Mouse (Mus musculus): ENCODE data around the gene Gm49325. TPM values are rescaled to one million over a fixed set of nuclear protein-coding genes. Genes with fewer than 3 reads are reported as not detected.
A peak's percentile ranks its signal among the peaks of the same experiment; 100 is the strongest.

Gene Gm49325
- polyA plus RNA-seq, 1 experiment from 2014 or later = not detected

GRCm38 (mm10) chr10:77623639-77624400 lies 17.8 kb downstream of the Gm49325 start:
- no peak for DNase-seq (ENCODE audit: low spot score)
- H3K27me3 ChIP-seq (ENCODE audit: control insufficient read depth, insufficient read depth, low read length) = no peaks in the 10 kb centered on the region
- no peaks in the 10 kb centered on the region; the same call in 1 of the 2 replicates for H3K36me3 ChIP-seq (ENCODE audit: control insufficient read depth, insufficient read depth, low read length)
- H3K4me2 ChIP-seq (ENCODE audit: low read depth, severe bottlenecking) = peak overlapping the region; percentile 57; the same call in 1 of the 2 replicates
- no peak overlapping the region for H3K9ac ChIP-seq (ENCODE audit: low read length)
- 91% methylated on average over 10 of the region's 10 CpGs for WGBS
- no peaks in the 10 kb centered on the region; the same call in 1 of the 2 replicates for H3K4me1 ChIP-seq (ENCODE audit: control insufficient read depth, insufficient read depth, low read length)
- no peak for ATAC-seq (ENCODE audit: insufficient number of reproducible peaks, low FRiP score, low TSS enrichment, low read depth)
- no peaks in the 10 kb centered on the region for H3K9me3 ChIP-seq (ENCODE audit: control insufficient read depth, low read length)
- 0 out of 2 replicates have a peak overlapping the region, but pooled peaks have one; percentile 99 for H3K4me3 ChIP-seq (ENCODE audit: low read depth, low read length)
- H3K27ac ChIP-seq (replicated peaks; ENCODE audit: low read depth, low read length) = no peak overlapping the region

GRCm38 (mm10) chr10:77624570-77624995 lies 18.6 kb downstream of the Gm49325 start:
- H3K9me3 ChIP-seq (ENCODE audit: control insufficient read depth, low read length) = no peaks in the 10 kb centered on the region
- H3K27ac ChIP-seq (replicated peaks; ENCODE audit: low read depth, low read length) = no peak overlapping the region
- no peaks in the 10 kb centered on the region for H3K27me3 ChIP-seq (ENCODE audit: control insufficient read depth, insufficient read depth, low read length)
- 75% methylated on average over 7 of the region's 7 CpGs for WGBS
- H3K9ac ChIP-seq (ENCODE audit: low read length) = no peak overlapping the region
- H3K4me2 ChIP-seq (ENCODE audit: low read depth, severe bottlenecking) = no peak overlapping the region
- DNase-seq (ENCODE audit: low spot score) = no peak
- no peaks in the 10 kb centered on the region; the same call in 1 of the 2 replicates for H3K4me1 ChIP-seq (ENCODE audit: control insufficient read depth, insufficient read depth, low read length)
- no peak for ATAC-seq (ENCODE audit: insufficient number of reproducible peaks, low FRiP score, low TSS enrichment, low read depth)
- no peak overlapping the region for H3K4me3 ChIP-seq (ENCODE audit: low read depth, low read length)
- no peaks in the 10 kb centered on the region; the same call in 1 of the 2 replicates for H3K36me3 ChIP-seq (ENCODE audit: control insufficient read depth, insufficient read depth, low read length)

- Histone ChIP-seq H3K9ac (ENCODE audit: low read length) (no peak overlapping the region), H3K27ac (replicated peaks; ENCODE audit: low read depth, low read length) (no peak overlapping the region), H3K36me3 (ENCODE audit: control insufficient read depth, insufficient read depth, low read length) (peaks cover under 1% of the 10 kb centered on the region), H3K4me2 (ENCODE audit: low read depth, severe bottlenecking) (no peak overlapping the region), H3K27me3 (ENCODE audit: control insufficient read depth, insufficient read depth, low read length) (no peaks in the 10 kb centered on the region), H3K4me1 (ENCODE audit: control insufficient read depth, insufficient read depth, low read length) (no peaks in the 10 kb centered on the region; the same call in 1 of the 2 replicates), H3K4me3 (ENCODE audit: low read depth, low read length) (no peak overlapping the region), H3K9me3 (ENCODE audit: control insufficient read depth, low read length) (no peaks in the 10 kb centered on the region)
- WGBS = 86% methylated on average over 7 of the region's 7 CpGs
- no peak for ATAC-seq (ENCODE audit: insufficient number of reproducible peaks, low FRiP score, low TSS enrichment, low read depth)
- no peak for DNase-seq (ENCODE audit: low spot score)
Measured at GRCm38 (mm10) chr10:77626036-77626435, 20.0 kb downstream of the Gm49325 start.

GRCm38 (mm10) chr10:77626591-77626990 lies 20.6 kb downstream of the Gm49325 start:
- Histone ChIP-seq H3K9ac (ENCODE audit: low read length) (no peak overlapping the region), H3K4me3 (ENCODE audit: low read depth, low read length) (no peak overlapping the region), H3K27me3 (ENCODE audit: control insufficient read depth, insufficient read depth, low read length) (no peaks in the 10 kb centered on the region), H3K9me3 (ENCODE audit: control insufficient read depth, low read length) (no peaks in the 10 kb centered on the region), H3K4me2 (ENCODE audit: low read depth, severe bottlenecking) (no peak overlapping the region), H3K4me1 (ENCODE audit: control insufficient read depth, insufficient read depth, low read length) (no peaks in the 10 kb centered on the region; the same call in 1 of the 2 replicates), H3K36me3 (ENCODE audit: control insufficient read depth, insufficient read depth, low read length) (peaks cover 4% of the 10 kb centered on the region), H3K27ac (replicated peaks; ENCODE audit: low read depth, low read length) (no peak overlapping the region)
- WGBS = 87% methylated on average over 7 of the region's 7 CpGs
- ATAC-seq (ENCODE audit: insufficient number of reproducible peaks, low FRiP score, low TSS enrichment, low read depth) (no peak), DNase-seq (ENCODE audit: low spot score) (no peak)

GRCm38 (mm10) chr10:77627497-77627896 lies 21.5 kb downstream of the Gm49325 start:
- ATAC-seq (ENCODE audit: insufficient number of reproducible peaks, low FRiP score, low TSS enrichment, low read depth) = peak; percentile 65; the same call in 1 of the 2 replicates
- Histone ChIP-seq H3K9me3 (ENCODE audit: control insufficient read depth, low read length) (no peaks in the 10 kb centered on the region), H3K4me2 (ENCODE audit: low read depth, severe bottlenecking) (no peak overlapping the region), H3K27me3 (ENCODE audit: control insufficient read depth, insufficient read depth, low read length) (no peaks in the 10 kb centered on the region), H3K36me3 (ENCODE audit: control insufficient read depth, insufficient read depth, low read length) (peaks cover 10% of the 10 kb centered on the region), H3K4me1 (ENCODE audit: control insufficient read depth, insufficient read depth, low read length) (no peaks in the 10 kb centered on the region; the same call in 1 of the 2 replicates), H3K4me3 (ENCODE audit: low read depth, low read length) (no peak overlapping the region), H3K27ac (replicated peaks; ENCODE audit: low read depth, low read length) (no peak overlapping the region), H3K9ac (ENCODE audit: low read length) (no peak overlapping the region)
- peak; percentile 91 for DNase-seq (ENCODE audit: low spot score)
- 50% methylated on average over 2 of the region's 2 CpGs for WGBS

- no peak overlapping the region for H3K9ac ChIP-seq (ENCODE audit: low read length)
- ATAC-seq (ENCODE audit: insufficient number of reproducible peaks, low FRiP score, low TSS enrichment, low read depth) (no peak), DNase-seq (ENCODE audit: low spot score) (no peak)
- WGBS = 88% methylated on average over 3 of the region's 3 CpGs
- no peaks in the 10 kb centered on the region for H3K4me1 ChIP-seq (ENCODE audit: control insufficient read depth, insufficient read depth, low read length)
- H3K4me2 ChIP-seq (ENCODE audit: low read depth, severe bottlenecking) = no peak overlapping the region
- no peak overlapping the region for H3K27ac ChIP-seq (replicated peaks; ENCODE audit: low read depth, low read length)
- no peak overlapping the region for H3K4me3 ChIP-seq (ENCODE audit: low read depth, low read length)
- H3K9me3 ChIP-seq (ENCODE audit: control insufficient read depth, low read length) = no peaks in the 10 kb centered on the region
- H3K27me3 ChIP-seq (ENCODE audit: control insufficient read depth, insufficient read depth, low read length) = no peaks in the 10 kb centered on the region
- H3K36me3 ChIP-seq (ENCODE audit: control insufficient read depth, insufficient read depth, low read length) = peaks cover 10% of the 10 kb centered on the region
Measured at GRCm38 (mm10) chr10:77629163-77629562, 23.2 kb downstream of the Gm49325 start.

- WGBS = 90% methylated on average over 1 of the region's 1 CpGs
- no peaks in the 10 kb centered on the region for H3K4me1 ChIP-seq (ENCODE audit: control insufficient read depth, insufficient read depth, low read length)
- peaks cover 10% of the 10 kb centered on the region for H3K36me3 ChIP-seq (ENCODE audit: control insufficient read depth, insufficient read depth, low read length)
- no peak overlapping the region for H3K27ac ChIP-seq (replicated peaks; ENCODE audit: low read depth, low read length)
- no peak for DNase-seq (ENCODE audit: low spot score)
- no peak overlapping the region for H3K4me3 ChIP-seq (ENCODE audit: low read depth, low read length)
- no peaks in the 10 kb centered on the region for H3K27me3 ChIP-seq (ENCODE audit: control insufficient read depth, insufficient read depth, low read length)
- H3K9ac ChIP-seq (ENCODE audit: low read length) = no peak overlapping the region
- ATAC-seq (ENCODE audit: insufficient number of reproducible peaks, low FRiP score, low TSS enrichment, low read depth) = no peak
- no peaks in the 10 kb centered on the region for H3K9me3 ChIP-seq (ENCODE audit: control insufficient read depth, low read length)
- no peak overlapping the region for H3K4me2 ChIP-seq (ENCODE audit: low read depth, severe bottlenecking)
Measured at GRCm38 (mm10) chr10:77629970-77630369, 24.0 kb downstream of the Gm49325 start.

GRCm38 (mm10) chr10:77634016-77634415 lies 28.0 kb downstream of the Gm49325 start:
- Histone ChIP-seq H3K4me3 (ENCODE audit: low read depth, low read length) (no peak overlapping the region), H3K9me3 (ENCODE audit: control insufficient read depth, low read length) (no peaks in the 10 kb centered on the region), H3K27ac (replicated peaks; ENCODE audit: low read depth, low read length) (no peak overlapping the region), H3K9ac (ENCODE audit: low read length) (no peak overlapping the region), H3K36me3 (ENCODE audit: control insufficient read depth, insufficient read depth, low read length) (peaks cover 12% of the 10 kb centered on the region), H3K4me1 (ENCODE audit: control insufficient read depth, insufficient read depth, low read length) (no peaks in the 10 kb centered on the region), H3K4me2 (ENCODE audit: low read depth, severe bottlenecking) (no peak overlapping the region), H3K27me3 (ENCODE audit: control insufficient read depth, insufficient read depth, low read length) (no peaks in the 10 kb centered on the region)
- no peak for ATAC-seq (ENCODE audit: insufficient number of reproducible peaks, low FRiP score, low TSS enrichment, low read depth)
- WGBS = 88% methylated on average over 6 of the region's 6 CpGs
- no peak for DNase-seq (ENCODE audit: low spot score)
